Mouse (Mus musculus) myocyte (in vitro differentiated cells): ENCODE data around the gene Prtg. TPM values are rescaled to one million over a fixed set of nuclear protein-coding genes. Genes with fewer than 3 reads are reported as not detected.

Source experiments
- H3K27me3 ChIP-seq: one replicate; pipeline ENCODE4 v1.6.1; 2011; ENCODE audit not compliant: control insufficient read depth, insufficient read depth, insufficient read length
- H3K36me3 ChIP-seq: one replicate; pipeline ENCODE4 v1.6.1; 2011; ENCODE audit not compliant: control insufficient read depth, insufficient read depth
- H3K4me2 ChIP-seq: one replicate; pipeline ENCODE4 v1.6.1; 2011; ENCODE audit warnings: low read depth, control low read depth
- H3K4me3 ChIP-seq: one replicate; pipeline ENCODE4 v1.5.1; 2011; ENCODE audit warnings: mild to moderate bottlenecking, control low read depth, moderate library complexity
- H3K79me2 ChIP-seq: one replicate; pipeline ENCODE4 v1.6.1; 2011; ENCODE audit not compliant: control insufficient read depth, insufficient read depth
- H3ac ChIP-seq: one replicate; pipeline ENCODE4 v1.6.1; 2011; ENCODE audit not compliant: control insufficient read depth, insufficient read length
- CEBPB ChIP-seq: IDR thresholded peaks from 2 replicates; pipeline ENCODE4 v1.6.1; 2011; ENCODE audit warnings: mild to moderate bottlenecking, moderate library complexity; ENCODE audit not compliant: poor library complexity, insufficient read depth, severe bottlenecking
- E2F4 ChIP-seq: IDR thresholded peaks from one replicate; pipeline ENCODE4 v1.6.1; 2011; ENCODE audit warnings: mild to moderate bottlenecking, control low read depth, moderate library complexity; ENCODE audit not compliant: insufficient read depth
- MAX ChIP-seq: IDR thresholded peaks from one replicate; pipeline ENCODE4 v1.6.1; 2011; ENCODE audit warnings: low read depth, mild to moderate bottlenecking, control low read depth
- MYOD1 ChIP-seq, 3 experiments: IDR thresholded peaks; one replicate each; pipeline ENCODE4 v1.6.1; 2011; ENCODE audit warnings: control low read depth in 2 of 3, low read depth in 2 of 3, mild to moderate bottlenecking in 2 of 3, moderate library complexity in 1 of 3; ENCODE audit not compliant: insufficient read length in 2 of 3, control insufficient read depth in 1 of 3
- MYOG ChIP-seq, 3 experiments: IDR thresholded peaks; one replicate each; pipeline ENCODE4 v1.6.1; 2011; ENCODE audit warnings: control low read depth in 2 of 3, low read depth in 2 of 3, mild to moderate bottlenecking in 2 of 3; ENCODE audit not compliant: insufficient read length in 2 of 3, control insufficient read depth in 1 of 3, insufficient read depth in 1 of 3
- POLR2A ChIP-seq: IDR thresholded peaks from one replicate; pipeline ENCODE4 v1.6.1; 2011; ENCODE audit warnings: low read depth, mild to moderate bottlenecking, control low read depth, moderate library complexity; ENCODE audit not compliant: insufficient read length
- POLR2AphosphoS2 ChIP-seq: IDR thresholded peaks from one replicate; pipeline ENCODE4 v1.6.1; 2011; ENCODE audit warnings: low read depth, control low read depth; ENCODE audit not compliant: insufficient read length
- REST ChIP-seq: IDR thresholded peaks from one replicate; pipeline ENCODE4 v1.6.1; 2011; ENCODE audit warnings: mild to moderate bottlenecking, control low read depth, moderate library complexity; ENCODE audit not compliant: insufficient read depth, insufficient read length
- SRF ChIP-seq: IDR thresholded peaks from one replicate; pipeline ENCODE4 v1.6.1; 2011; ENCODE audit warnings: low read depth; ENCODE audit not compliant: control insufficient read depth, insufficient read length
- TCF12 ChIP-seq: IDR thresholded peaks from one replicate; pipeline ENCODE4 v1.6.1; 2011; ENCODE audit warnings: mild to moderate bottlenecking, control low read depth; ENCODE audit not compliant: poor library complexity, insufficient read depth, severe bottlenecking
- TCF3 ChIP-seq: IDR thresholded peaks from one replicate; pipeline ENCODE4 v1.6.1; 2011; ENCODE audit warnings: low read depth, control low read depth; ENCODE audit not compliant: insufficient read length
- USF1 ChIP-seq: IDR thresholded peaks from one replicate; pipeline ENCODE4 v1.6.1; 2011; ENCODE audit warnings: low read depth, mild to moderate bottlenecking, control low read depth, moderate library complexity
- polyA plus RNA-seq: library from polyadenylated mRNA; unstranded; fragments of >200 nt; fragmentation: generic; extraction: Trizol; gene quantifications from one replicate; pipeline ENCODE4 v1.2.1, GENCODE M21; 2012; ENCODE audit warnings: missing spikeins

Gene Prtg
- polyA plus RNA-seq, 1 experiment, result 0.06 TPM

- Histone ChIP-seq H3K27me3 (peaks cover 1% of the 10 kb centered on the region), H3K4me2 (no peak overlapping the region), H3K4me3 (no peak overlapping the region), H3K79me2 (no peaks in the 10 kb centered on the region), H3K36me3 (no peaks in the 10 kb centered on the region), H3ac (no peak overlapping the region)
- TF ChIP-seq CEBPB (no peak), TCF12 (no peak), MYOD1 (IDR thresholded peaks at IDR 0.05; ENCODE audit: control insufficient read depth in 1 of 3, insufficient read length in 2 of 3, low read depth in 2 of 3) (no peak), USF1 (no peak), POLR2AphosphoS2 (no peak), MAX (no peak)
These were observed 128.6 kb downstream of the Prtg start for GRCm38 (mm10) chr9:72935309-72935708.

- Histone ChIP-seq H3K36me3 (no peaks in the 10 kb centered on the region), H3K27me3 (no peaks in the 10 kb centered on the region), H3ac (no peak overlapping the region), H3K4me2 (no peak overlapping the region), H3K79me2 (no peaks in the 10 kb centered on the region), H3K4me3 (no peak overlapping the region)
- no peak for TF ChIP-seq TCF3
- TF ChIP-seq MYOG (IDR thresholded peaks at IDR 0.05; ENCODE audit: control insufficient read depth in 1 of 3, insufficient read depth in 1 of 3, insufficient read length in 2 of 3, low read depth in 2 of 3), result no peak
- TF ChIP-seq SRF, result no peak
- TF ChIP-seq E2F4, result no peak
- no peak for TF ChIP-seq MYOD1 (IDR thresholded peaks at IDR 0.05; ENCODE audit: control insufficient read depth in 1 of 3, insufficient read length in 2 of 3, low read depth in 2 of 3)
- no peak for TF ChIP-seq REST
- no peak for TF ChIP-seq TCF12
- no peak for TF ChIP-seq MAX
- TF ChIP-seq CEBPB, result no peak
- TF ChIP-seq USF1, result no peak
These were observed 129.6 kb downstream of the Prtg start for GRCm38 (mm10) chr9:72936301-72936700.

GRCm38 (mm10) chr9:72943424-72943823 lies 136.8 kb downstream of the Prtg start:
- no peak overlapping the region for H3ac ChIP-seq
- no peaks in the 10 kb centered on the region for H3K36me3 ChIP-seq
- no peaks in the 10 kb centered on the region for H3K79me2 ChIP-seq
- H3K27me3 ChIP-seq, result no peaks in the 10 kb centered on the region
- no peak overlapping the region for H3K4me2 ChIP-seq
- H3K4me3 ChIP-seq, result no peak overlapping the region
- TF ChIP-seq USF1 (no peak), TCF3 (no peak), REST (no peak), SRF (no peak), POLR2A (no peak), TCF12 (no peak), E2F4 (no peak)

GRCm38 (mm10) chr9:72944286-72944685 lies 137.6 kb downstream of the Prtg start:
- Histone ChIP-seq H3K4me2 (no peak overlapping the region), H3K4me3 (no peak overlapping the region), H3K27me3 (no peaks in the 10 kb centered on the region), H3K36me3 (no peaks in the 10 kb centered on the region), H3ac (no peak overlapping the region), H3K79me2 (no peaks in the 10 kb centered on the region)
- TF ChIP-seq MYOG (IDR thresholded peaks at IDR 0.05; ENCODE audit: control insufficient read depth in 1 of 3, insufficient read depth in 1 of 3, insufficient read length in 2 of 3, low read depth in 2 of 3) (no peak), MAX (no peak), TCF3 (no peak), MYOD1 (IDR thresholded peaks at IDR 0.05; ENCODE audit: control insufficient read depth in 1 of 3, insufficient read length in 2 of 3, low read depth in 2 of 3) (no peak), POLR2AphosphoS2 (no peak), SRF (no peak), POLR2A (no peak), REST (no peak), E2F4 (no peak), TCF12 (no peak)

GRCm38 (mm10) chr9:72947010-72947409 lies 140.3 kb downstream of the Prtg start:
- no peak overlapping the region for H3K4me3 ChIP-seq
- no peak overlapping the region for H3ac ChIP-seq
- H3K79me2 ChIP-seq, result no peaks in the 10 kb centered on the region
- H3K27me3 ChIP-seq, result peaks cover 7% of the 10 kb centered on the region
- H3K4me2 ChIP-seq, result no peak overlapping the region
- TF ChIP-seq POLR2A, result no peak
- TF ChIP-seq TCF12, result no peak
- no peak for TF ChIP-seq USF1
- no peak for TF ChIP-seq MYOD1 (IDR thresholded peaks at IDR 0.05; ENCODE audit: control insufficient read depth in 1 of 3, insufficient read length in 2 of 3, low read depth in 2 of 3)
- no peak for TF ChIP-seq TCF3
- TF ChIP-seq CEBPB, result no peak
- no peak for TF ChIP-seq POLR2AphosphoS2
- H3K36me3 ChIP-seq, result no peaks in the 10 kb centered on the region
